Mouse (Mus musculus) midbrain, postnatal 0 days (tissue): ENCODE data around the gene Zfp472. TPM values are rescaled to one million over a fixed set of nuclear protein-coding genes. Genes with fewer than 3 reads are reported as not detected.
"Not testable (repeated sequence)": the region's sequence is repeated elsewhere in the genome, so short reads cannot be mapped to it uniquely, and the experiment has no call there.

Source experiments
- ATAC-seq: fragments of 200-750 bp; cut with Nextera tagmentation; 2 replicates; pipeline ENCODE4 v1.8.0; 2017; ENCODE audit warnings: moderate number of reproducible peaks, mild to moderate bottlenecking, moderate TSS enrichment, moderate library complexity; ENCODE audit not compliant: low FRiP score
- DNase-seq: peaks from one replicate; pipeline ENCODE4 v3.0.0-alpha.2; 2015; ENCODE audit warnings: low spot score
- H3K27ac ChIP-seq: fragments of 300-500 bp; sonication (generic); 2 replicates; pipeline ENCODE4 v1.5.1; 2014; ENCODE audit warnings: low read depth, mild to moderate bottlenecking, low read length, mixed read lengths
- H3K27me3 ChIP-seq: fragments of 300-500 bp; sonication (generic); 2 replicates; pipeline ENCODE4 v1.6.1; 2014; ENCODE audit warnings: low read length, control low read depth, mixed read lengths; ENCODE audit not compliant: insufficient read depth
- H3K36me3 ChIP-seq: fragments of 300-500 bp; sonication (generic); 2 replicates; pipeline ENCODE4 v1.6.1; 2014; ENCODE audit warnings: low read length, control low read depth, mixed read lengths; ENCODE audit not compliant: insufficient read depth
- H3K4me1 ChIP-seq: fragments of 300-500 bp; sonication (generic); 2 replicates; pipeline ENCODE4 v1.6.1; 2014; ENCODE audit warnings: mild to moderate bottlenecking, control low read depth, antibody characterized with exemption, low read length, mixed read lengths; ENCODE audit not compliant: insufficient read depth
- H3K4me2 ChIP-seq: fragments of 300-500 bp; sonication (generic); 2 replicates; pipeline ENCODE4 v1.6.1; 2014; ENCODE audit warnings: low read depth, mild to moderate bottlenecking, low read length, mixed read lengths; ENCODE audit not compliant: poor library complexity, severe bottlenecking
- H3K4me3 ChIP-seq: fragments of 300-500 bp; sonication (generic); 2 replicates; pipeline ENCODE4 v1.5.1; 2014; ENCODE audit warnings: low read depth, mild to moderate bottlenecking, low read length, moderate library complexity
- H3K9ac ChIP-seq: fragments of 300-500 bp; sonication (generic); replicated peaks from 2 replicates; pipeline ENCODE4 v1.6.1; 2014; ENCODE audit warnings: mild to moderate bottlenecking, low read length, moderate library complexity, mixed read lengths; ENCODE audit not compliant: poor library complexity, severe bottlenecking
- H3K9me3 ChIP-seq: fragments of 300-500 bp; sonication (generic); 2 replicates; pipeline ENCODE4 v1.6.1; 2016; ENCODE audit warnings: low read length, control low read depth
- CTCF ChIP-seq: IDR thresholded peaks from 2 replicates; pipeline ENCODE4 v1.5.1; 2016; ENCODE audit warnings: antibody characterized with exemption, mild to moderate bottlenecking
- WGBS: fragments of 180-500 bp; shearing (Covaris S2); extraction: QIAGEN DNeasy Blood & Tissue Kit; methylation state at CpG from one replicate; pipeline ENCODE4 v1.1.7; 2014; 5-methylcytosine and 5-hydroxymethylcytosine counted together
- polyA plus RNA-seq: library from polyadenylated mRNA; unstranded; fragments of >200 nt; fragmentation: Nextera tagmentation; extraction: Ambion mirVana; gene quantifications from 2 replicates; pipeline ENCODE4 v1.2.1, GENCODE M21; 2015
- total RNA-seq: library from RNA; depleted of rRNA; stranded (reverse); fragments of >200 nt; gene quantifications from 2 replicates; pipeline ENCODE4 v1.2.3, GENCODE M21; 2014; rRNA removed

Gene Zfp472
- total and polyA plus RNA-seq, 2 experiments from 2014 or later, result 4.2 to 6.1 TPM

DNA sequence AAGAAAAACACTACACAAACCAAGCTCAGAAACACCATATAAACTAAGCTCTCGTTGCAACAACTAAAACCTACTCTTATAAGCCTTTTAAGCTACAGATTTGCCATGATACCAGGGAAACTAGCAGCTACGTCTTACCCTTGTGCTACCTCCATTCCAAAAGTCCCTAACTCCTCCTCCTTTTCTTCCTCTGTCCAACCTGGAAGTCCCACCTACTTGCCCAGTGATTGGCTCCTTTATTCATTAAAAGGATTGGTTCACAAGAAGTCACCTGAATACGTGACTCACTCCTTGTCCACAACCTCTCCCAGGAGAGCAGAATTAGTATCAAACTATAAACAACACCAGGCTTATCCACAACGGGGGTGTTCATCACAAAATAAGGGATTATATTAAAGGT lies 20.7 kb downstream of the Zfp472 start:
- ATAC-seq, result no peak
- H3K9ac ChIP-seq, result no peak overlapping the region
- no peaks in the 10 kb centered on the region for H3K27me3 ChIP-seq
- no peaks in the 10 kb centered on the region for H3K9me3 ChIP-seq
- no peaks in the 10 kb centered on the region for H3K4me1 ChIP-seq
- H3K4me2 ChIP-seq, result no peak overlapping the region
- no peak overlapping the region for H3K27ac ChIP-seq
- WGBS, result 73% methylated on average over 4 of the region's 4 CpGs
- H3K4me3 ChIP-seq, result no peak overlapping the region
- TF ChIP-seq CTCF, result no peak
- no peaks in the 10 kb centered on the region for H3K36me3 ChIP-seq
- no peak for DNase-seq

DNA sequence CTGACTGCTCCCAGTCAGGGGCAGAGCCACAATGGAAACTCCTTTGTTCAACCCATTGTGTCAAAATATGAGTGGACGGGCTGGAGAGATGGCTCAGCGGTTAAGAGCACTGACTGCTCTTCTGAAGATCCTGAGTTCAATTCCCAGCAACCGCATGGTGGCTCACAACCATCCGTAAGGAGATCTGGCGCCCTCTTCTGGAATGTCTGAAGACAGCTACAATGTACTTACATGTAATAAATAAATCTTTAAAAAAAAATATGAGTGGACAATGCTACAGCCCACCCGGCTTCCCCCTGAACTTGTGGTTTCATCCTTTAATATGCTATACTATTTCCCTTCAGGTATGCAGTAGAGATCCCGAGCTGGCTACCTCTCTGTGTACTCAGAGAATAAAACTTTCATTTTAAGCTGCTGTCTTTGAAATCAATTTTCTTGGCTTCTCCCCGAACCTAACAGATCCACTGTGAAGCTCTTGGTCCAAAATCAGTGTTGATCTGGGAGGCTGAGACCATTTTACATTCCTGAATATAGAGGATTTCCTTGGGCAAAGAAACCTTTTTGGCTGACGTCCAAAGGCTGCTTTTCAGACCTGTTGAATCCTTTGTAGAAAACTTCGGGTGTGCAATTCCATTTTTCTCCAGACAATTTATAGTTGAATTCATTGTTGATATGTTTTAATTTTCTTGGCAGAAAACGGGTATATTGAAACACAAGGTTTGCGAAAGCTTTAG lies 26.5 kb downstream of the Zfp472 start:
- Histone ChIP-seq H3K9ac (no peak overlapping the region; the same call in 1 of the 2 replicates), H3K9me3 (no peaks in the 10 kb centered on the region), H3K27me3 (no peaks in the 10 kb centered on the region), H3K27ac (peak overlapping the region; percentile 88; the same call in 1 of the 2 replicates), H3K4me3 (peak overlapping the region; percentile 73), H3K36me3 (peaks cover 4% of the 10 kb centered on the region; the same call in 1 of the 2 replicates), H3K4me2 (peak overlapping the region; percentile 83), H3K4me1 (peaks cover 4% of the 10 kb centered on the region; the same call in 1 of the 2 replicates)
- ATAC-seq, result no peak
- 61% methylated on average over 12 of the region's 12 CpGs for WGBS
- TF ChIP-seq CTCF, result peak; percentile 52
- DNase-seq, result peak; percentile 22

DNA sequence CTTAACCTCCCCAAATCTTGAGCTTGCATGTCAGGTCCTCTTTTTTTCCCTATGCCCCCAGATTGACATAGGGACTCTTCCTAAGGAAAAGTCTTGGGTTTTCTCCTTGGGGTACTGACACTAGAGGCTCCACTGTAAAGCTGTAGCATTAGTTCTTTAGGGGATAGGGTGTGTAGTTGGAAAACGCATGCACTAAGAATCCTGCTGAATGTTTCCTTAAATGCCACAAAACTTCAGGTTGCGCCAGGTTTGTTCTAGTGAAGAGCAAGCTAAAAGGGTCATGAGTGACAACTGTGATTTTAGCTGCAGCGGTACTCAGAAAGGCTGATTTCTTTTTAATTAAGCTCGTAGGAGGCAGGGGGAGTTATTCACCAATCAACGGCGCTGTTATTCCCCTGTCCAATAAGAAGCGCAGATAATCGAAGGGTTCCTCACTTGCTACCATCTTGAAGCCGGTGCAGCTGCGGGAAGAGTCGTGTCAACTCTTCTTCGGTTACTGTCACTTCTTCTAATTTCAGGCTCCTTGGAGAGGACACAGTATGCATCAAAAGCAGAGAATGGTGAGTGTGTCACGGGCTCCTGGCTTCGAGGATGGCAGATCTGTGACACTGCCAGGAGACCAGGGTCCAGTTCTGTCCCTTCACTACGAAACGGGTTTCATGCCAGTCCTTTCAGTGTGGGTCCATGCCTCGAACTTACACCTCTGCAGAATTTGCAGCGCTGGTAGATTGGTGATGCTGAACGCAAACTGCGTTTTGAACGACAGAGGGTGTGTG lies 27.3 kb downstream of the Zfp472 start, which contains the start of gene Zfp952:
Gene Zfp952 (plus strand): TSS at position 431 of the 776 bp plus-strand sequence.
- Histone ChIP-seq H3K9ac (peak within 1 kb of the TSS; percentile 84), H3K27me3 (no peaks in the 10 kb centered on the region), H3K4me1 (peaks cover 4% of the 10 kb centered on the region; the same call in 1 of the 2 replicates), H3K27ac (peak within 1 kb of the TSS; percentile 88), H3K9me3 (no peaks in the 10 kb centered on the region), H3K4me2 (peak within 1 kb of the TSS; percentile 83), H3K36me3 (peaks cover 4% of the 10 kb centered on the region; the same call in 1 of the 2 replicates), H3K4me3 (peak within 1 kb of the TSS; percentile 73)
- peak; percentile 25; the same call in 1 of the 2 replicates for TF ChIP-seq CTCF
- ATAC-seq (peak; percentile 98), DNase-seq (peak; percentile 96)
- 2% methylated on average over 21 of the region's 21 CpGs for WGBS

DNA sequence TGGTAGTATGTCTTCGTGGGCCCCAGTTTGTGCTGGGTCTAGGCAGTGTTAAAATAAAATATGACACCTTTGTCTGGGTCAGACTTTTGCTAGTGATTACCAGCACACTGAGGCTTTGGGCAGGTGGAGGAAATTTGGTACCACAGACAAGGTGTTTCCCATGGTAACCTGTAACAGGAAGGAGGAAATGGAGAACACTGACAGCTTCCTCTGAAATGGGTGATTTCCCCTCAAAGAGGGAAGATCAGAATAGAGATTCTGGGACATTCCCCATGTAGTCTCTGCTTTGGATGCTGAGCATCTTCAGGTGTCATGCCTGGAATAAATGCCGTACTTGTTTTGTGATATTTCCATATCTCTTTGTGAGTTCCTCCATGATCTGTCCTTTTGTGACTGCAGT lies 32.9 kb downstream of the Zfp472 start:
- H3K4me1 ChIP-seq, result peaks cover 4% of the 10 kb centered on the region; the same call in 1 of the 2 replicates
- DNase-seq (no peak), ATAC-seq (no peak)
- H3K27ac ChIP-seq, result no peak overlapping the region
- H3K36me3 ChIP-seq, result peaks cover 25% of the 10 kb centered on the region
- 95% methylated on average over 2 of the region's 2 CpGs for WGBS
- H3K27me3 ChIP-seq, result no peaks in the 10 kb centered on the region
- no peak overlapping the region for H3K4me3 ChIP-seq
- H3K4me2 ChIP-seq, result no peak overlapping the region
- peaks cover 15% of the 10 kb centered on the region for H3K9me3 ChIP-seq
- no peak overlapping the region for H3K9ac ChIP-seq
- TF ChIP-seq CTCF, result no peak

DNA sequence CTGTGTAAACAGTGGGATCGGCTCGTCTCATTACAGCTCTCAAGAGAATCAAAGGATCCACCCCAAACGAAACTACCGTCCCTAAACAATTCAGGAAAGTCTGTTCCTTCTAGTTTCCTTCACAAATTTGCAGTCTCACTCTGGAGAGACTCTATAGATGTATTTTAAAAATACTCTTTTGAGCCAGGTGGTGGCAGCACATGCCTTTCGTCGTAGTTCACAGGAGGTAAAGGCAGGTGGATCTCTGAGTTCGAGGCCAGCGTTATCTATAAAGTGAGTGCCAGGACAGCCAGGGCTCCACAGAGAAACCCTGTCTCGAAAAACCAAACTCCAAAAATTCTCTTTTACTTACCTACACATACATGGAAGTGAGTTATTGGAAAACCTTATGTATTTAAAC lies 42.7 kb downstream of the Zfp472 start:
- DNase-seq (no peak), ATAC-seq (no peak)
- WGBS, result 53% methylated on average over 9 of the region's 9 CpGs
- Histone ChIP-seq H3K4me3 (no peak overlapping the region), H3K9ac (no peak overlapping the region), H3K9me3 (peaks cover 14% of the 10 kb centered on the region; the same call in 1 of the 2 replicates), H3K4me1 (no peaks in the 10 kb centered on the region), H3K27me3 (no peaks in the 10 kb centered on the region), H3K36me3 (peaks cover 18% of the 10 kb centered on the region), H3K27ac (no peak overlapping the region), H3K4me2 (no peak overlapping the region)
- TF ChIP-seq CTCF, result no peak

DNA sequence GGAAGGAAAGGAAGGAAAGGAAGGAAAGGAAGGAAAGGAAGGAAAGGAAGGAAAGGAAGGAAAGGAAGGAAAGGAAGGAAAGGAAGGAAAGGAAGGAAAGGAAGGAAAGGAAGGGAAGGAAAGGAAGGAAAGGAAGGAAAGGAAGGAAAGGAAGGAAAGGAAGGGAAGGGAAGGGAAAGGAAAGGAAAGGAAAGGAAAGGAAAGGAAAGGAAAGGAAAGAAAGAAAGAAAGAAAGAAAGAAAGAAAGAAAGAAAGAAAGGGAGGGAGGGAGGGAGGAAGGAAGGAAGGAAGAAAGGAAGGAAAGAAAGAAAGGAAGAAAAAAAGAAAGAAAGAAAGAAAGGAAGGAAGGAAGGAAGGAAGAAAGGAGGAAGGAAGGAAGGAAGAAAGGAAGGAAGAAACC lies 54.8 kb downstream of the Zfp472 start:
- H3K4me2 ChIP-seq, H3K27ac ChIP-seq, H3K4me1 ChIP-seq, DNase-seq, H3K4me3 ChIP-seq, H3K27me3 ChIP-seq, ATAC-seq, H3K9ac ChIP-seq: not testable (repeated sequence)
- peaks cover 49% of the 10 kb centered on the region for H3K9me3 ChIP-seq
- peaks cover 42% of the 10 kb centered on the region for H3K36me3 ChIP-seq

Other genes with a start within 250 kb of the Zfp472 start
- gene Zfp871, start 177.5 kb upstream of the Zfp472 start, total RNA-seq, result 34.5 and 41.4 TPM in 2 replicates
- gene Zfp871, start 177.5 kb upstream of the Zfp472 start, polyA plus RNA-seq, result 41.8 and 46.7 TPM in 2 replicates
- 17.9 and 20.9 TPM in 2 replicates for gene Zfp811, start 155.9 kb upstream of the Zfp472 start, total RNA-seq
- gene Zfp811, start 155.9 kb upstream of the Zfp472 start, polyA plus RNA-seq, result 22.9 and 26.0 TPM in 2 replicates
- gene Zfp799, start 135.6 kb upstream of the Zfp472 start, total RNA-seq, result 16.3 and 38.0 TPM in 2 replicates
- gene Zfp799, start 135.6 kb upstream of the Zfp472 start, polyA plus RNA-seq, result 9.0 and 12.6 TPM in 2 replicates
- 6.7 and 8.1 TPM in 2 replicates for gene Zfp870, start 74.2 kb upstream of the Zfp472 start, total RNA-seq
- gene Zfp870, start 74.2 kb upstream of the Zfp472 start, polyA plus RNA-seq, result 4.9 and 5.8 TPM in 2 replicates
- gene Cyp4f14, start 48.5 kb upstream of the Zfp472 start, total RNA-seq, result 1.2 TPM in 2 replicates
- gene Cyp4f14, start 48.5 kb upstream of the Zfp472 start, polyA plus RNA-seq, result 0.56 and 0.77 TPM in 2 replicates
- gene Cyp4f13, start 18.4 kb upstream of the Zfp472 start, total RNA-seq, result 8.9 and 15.1 TPM in 2 replicates
- 8.0 and 8.7 TPM in 2 replicates for gene Cyp4f13, start 18.4 kb upstream of the Zfp472 start, polyA plus RNA-seq
- 9.9 and 15.7 TPM in 2 replicates for gene Zfp952, start 27.3 kb downstream of the Zfp472 start, total RNA-seq
- gene Zfp952, start 27.3 kb downstream of the Zfp472 start, polyA plus RNA-seq, result 12.1 TPM in 2 replicates
- 10.8 and 20.8 TPM in 2 replicates for gene Zfp763, start 67.6 kb downstream of the Zfp472 start, total RNA-seq
- 18.2 and 19.7 TPM in 2 replicates for gene Zfp763, start 67.6 kb downstream of the Zfp472 start, polyA plus RNA-seq
- gene 4921501E09Rik, start 102.2 kb downstream of the Zfp472 start, total RNA-seq, result not detected in 2 replicates
- not detected in 2 replicates for gene 4921501E09Rik, start 102.2 kb downstream of the Zfp472 start, polyA plus RNA-seq
- gene Zfp563, start 123.5 kb downstream of the Zfp472 start, total RNA-seq, result 21.9 and 26.0 TPM in 2 replicates
- gene Zfp563, start 123.5 kb downstream of the Zfp472 start, polyA plus RNA-seq, result 11.7 and 13.1 TPM in 2 replicates
- 0.09 and 0.11 TPM in 2 replicates for gene Morc2b, start 173.9 kb downstream of the Zfp472 start, total RNA-seq
- 0.15 and 0.27 TPM in 2 replicates for gene Morc2b, start 173.9 kb downstream of the Zfp472 start, polyA plus RNA-seq
- gene Olfr55, start 202.6 kb downstream of the Zfp472 start, total RNA-seq, result not detected in 2 replicates
- gene Olfr55, start 202.6 kb downstream of the Zfp472 start, polyA plus RNA-seq, result not detected in 2 replicates
- not detected in 2 replicates for gene Olfr239, start 225.5 kb downstream of the Zfp472 start, total RNA-seq
- not detected in 2 replicates for gene Olfr239, start 225.5 kb downstream of the Zfp472 start, polyA plus RNA-seq